ENCODE assay signal across 8 mouse cellular contexts in genomic region chr11:70702781-70703180, GRCm38 (mm10). TPM values are rescaled to one million over a fixed set of nuclear protein-coding genes. Genes with fewer than 3 reads are reported as not detected.
DNase-seq lines count a peak whose midpoint lies in the region; ATAC-seq and TF ChIP-seq lines count a peak whose summit lies in the region.

No protein-coding gene starts in this region.

- peaks cover 6% of the 10 kb centered on the region for H3K4me1 ChIP-seq in heart, adult 2 months (ENCODE audit: control insufficient read depth, insufficient read depth, low read length)
- peaks cover 10% of the 10 kb centered on the region for H3K4me1 ChIP-seq in limb, embryonic 14.5 days (ENCODE audit: control insufficient read depth, insufficient read depth, low read length)
- H3K4me1 ChIP-seq in neural tube, embryonic 14.5 days (ENCODE audit: control insufficient read depth, insufficient read depth, low read length), result peaks cover 10% of the 10 kb centered on the region

- H3K27me3 ChIP-seq in heart, adult 2 months (ENCODE audit: control insufficient read depth, insufficient read depth, low read length), result no peaks in the 10 kb centered on the region
- no peaks in the 10 kb centered on the region for H3K27me3 ChIP-seq in limb, embryonic 14.5 days (ENCODE audit: control insufficient read depth, insufficient read depth, low read length)
- 0 out of 2 replicates have a peak, but pooled peaks cover 2% of the 10 kb centered on the region for H3K27me3 ChIP-seq in neural tube, embryonic 14.5 days (ENCODE audit: control insufficient read depth, insufficient read depth, low read length)

- peaks cover 5% of the 10 kb centered on the region; the same call in 1 of the 2 replicates for H3K36me3 ChIP-seq in heart, adult 2 months (ENCODE audit: control insufficient read depth, insufficient read depth, low read length)
- peaks cover 44% of the 10 kb centered on the region for H3K36me3 ChIP-seq in limb, embryonic 14.5 days (ENCODE audit: control insufficient read depth, insufficient read depth, low read length)
- H3K36me3 ChIP-seq in neural tube, embryonic 14.5 days (ENCODE audit: control insufficient read depth, insufficient read depth, low read length), result peaks cover 28% of the 10 kb centered on the region

- H3K4me2 ChIP-seq in limb, embryonic 14.5 days (replicated peaks; ENCODE audit: low read depth, low read length, severe bottlenecking), result no peak overlapping the region; the same call in 1 of the 2 replicates
- no peak overlapping the region for H3K4me2 ChIP-seq in neural tube, embryonic 14.5 days (ENCODE audit: low read depth, low read length)

- WGBS in heart, adult 2 months, result 11% methylated on average over 6 of the region's 6 CpGs
- 73% methylated on average over 4 of the region's 6 CpGs for WGBS in limb, embryonic 14.5 days
- 89% methylated on average over 6 of the region's 6 CpGs for WGBS in neural tube, embryonic 14.5 days

- peak; percentile 69; the same call in 1 of the 2 replicates for TF ChIP-seq POLR2A in heart, adult 2 months (IDR thresholded peaks at IDR 0.05; ENCODE audit: insufficient read depth, low read depth, low read length)
- TF ChIP-seq POLR2A in limb, embryonic 14.5 days (IDR thresholded peaks at IDR 0.05; ENCODE audit: borderline replicate concordance, extremely low read depth, insufficient read depth, insufficient read length), result no peak

- peaks cover 2% of the 10 kb centered on the region; the same call in 1 of the 2 replicates for H3K79me2 ChIP-seq in heart, adult 2 months (replicated peaks; ENCODE audit: control insufficient read depth, insufficient read depth, low read length)

- peak overlapping the region; percentile 99 for H3K27ac ChIP-seq in left cerebral cortex, adult 2 months
- peak overlapping the region; percentile 100 for H3K27ac ChIP-seq in heart, adult 2 months
- H3K27ac ChIP-seq in limb, embryonic 14.5 days (replicated peaks; ENCODE audit: low read depth, low read length), result no peak overlapping the region
- H3K27ac ChIP-seq in neural tube, embryonic 14.5 days (ENCODE audit: low read depth, low read length), result no peak overlapping the region

- peak; percentile 73; the same call in 1 of the 2 replicates for TF ChIP-seq EP300 in heart, adult 2 months (IDR thresholded peaks at IDR 0.05; ENCODE audit: insufficient read depth, low read depth, low read length)

- H3K4me3 ChIP-seq in left cerebral cortex, adult 2 months, result peak overlapping the region; percentile 79
- peak overlapping the region; percentile 37 for H3K4me3 ChIP-seq in heart, adult 2 months
- no peak overlapping the region for H3K4me3 ChIP-seq in limb, embryonic 14.5 days (replicated peaks; ENCODE audit: low read length)
- no peak overlapping the region for H3K4me3 ChIP-seq in neural tube, embryonic 14.5 days (ENCODE audit: low read depth, low read length)

- intact Hi-C loops in left cerebral cortex, adult 2 months (cut with DNase I), result no loop called here
- intact Hi-C loops in heart, adult 2 months (cut with DNase I), result no loop called here

- no peak for DNase-seq in left cerebral cortex, adult 2 months (ENCODE audit: extremely low spot score in 1 of 2, low spot score in 2 of 2)
- DNase-seq in left cerebral cortex, adult 8-10 months (ENCODE audit: low spot score in 2 of 2), result no peak
- peak; percentile 80 to 84 for DNase-seq in heart, adult 2 months
- DNase-seq in limb, embryonic 14.5 days (ENCODE audit: low spot score), result no peak
- no peak for DNase-seq in urinary bladder, postnatal 25 days (ENCODE audit: low spot score)

- H3K9ac ChIP-seq in heart, adult 2 months (ENCODE audit: low read depth, low read length), result peak overlapping the region; percentile 76
- H3K9ac ChIP-seq in limb, embryonic 14.5 days (ENCODE audit: low read depth, low read length, severe bottlenecking), result 0 out of 2 replicates have a peak overlapping the region, but pooled peaks have one; percentile 7
- H3K9ac ChIP-seq in neural tube, embryonic 14.5 days (replicated peaks; ENCODE audit: low read depth, low read length), result 0 out of 2 replicates have a peak overlapping the region, but pooled peaks have one; percentile 7

- no peak for TF ChIP-seq CTCF in left cerebral cortex, adult 2 months (IDR thresholded peaks at IDR 0.05)
- TF ChIP-seq CTCF in heart, adult 2 months (IDR thresholded peaks at IDR 0.05), result no peak

- ATAC-seq in limb, embryonic 14.5 days (ENCODE audit: low FRiP score, low read depth), result no peak
- ATAC-seq in neural tube, embryonic 14.5 days (ENCODE audit: low read depth), result no peak
- no peak for ATAC-seq in megakaryocyte progenitor cell, adult 5-6 weeks (replicated peaks; ENCODE audit: poor library complexity)
- ATAC-seq in cerebellum, adult (ENCODE audit: insufficient number of reproducible peaks, low FRiP score, low TSS enrichment), result no peak

- H3K9me3 ChIP-seq in limb, embryonic 14.5 days (ENCODE audit: control insufficient read depth, low read length), result no peaks in the 10 kb centered on the region
- H3K9me3 ChIP-seq in neural tube, embryonic 14.5 days (ENCODE audit: control insufficient read depth, low read length), result no peaks in the 10 kb centered on the region

RNA-seq across cellular contexts. Expression of gene Kif1c, which starts 2.4 kb away (rescaled TPM):
- 10 to 100 TPM; 58.1 to 60.7 TPM for total RNA-seq in left cerebral cortex, adult 2 months (2021)
- total RNA-seq in left cerebral cortex, adult 8-10 months (2022), result 10 to 100 TPM; 59.3 to 70.2 (median 65.8) TPM
- 100 to 1,000 TPM; 477 to 524 TPM for total RNA-seq in heart, adult 2 months (2021)
- 153 and 228 TPM in 2 replicates for polyA plus RNA-seq in heart, adult 2 months (2012; rRNA removed)
- polyA plus RNA-seq in limb, embryonic 14.5 days (2012; rRNA removed), result 41.1 and 45.8 TPM in 2 replicates
- polyA plus RNA-seq in limb, embryonic 14.5 days (2014; fragmentation: Nextera tagmentation; extraction: Ambion mirVana), result 14.6 and 16.2 TPM in 2 replicates
- polyA plus RNA-seq in neural tube, embryonic 14.5 days (2014; fragmentation: Nextera tagmentation; extraction: Ambion mirVana), result 3.1 and 3.2 TPM in 2 replicates
- total RNA-seq in megakaryocyte progenitor cell, adult 5-6 weeks (2015), result 1.6 and 2.0 TPM in 2 replicates
- total RNA-seq in megakaryocyte progenitor cell, adult 5-6 weeks (2017), result 4.6 and 5.9 TPM in 2 replicates

RNA-seq across cellular contexts. Expression of gene Inca1, which starts 2.8 kb away (rescaled TPM):
- total RNA-seq in left cerebral cortex, adult 2 months (2021), result 1 to 10 TPM; 1.8 to 3.0 TPM
- 1 to 10 TPM; 1.6 to 2.7 (median 2.3) TPM for total RNA-seq in left cerebral cortex, adult 8-10 months (2022)
- total RNA-seq in heart, adult 2 months (2021), result 1 to 10 TPM; 6.3 to 6.9 TPM
- polyA plus RNA-seq in heart, adult 2 months (2012; rRNA removed), result 4.6 and 5.4 TPM in 2 replicates
- 1.3 TPM in 2 replicates for polyA plus RNA-seq in limb, embryonic 14.5 days (2012; rRNA removed)
- 0.81 and 0.93 TPM in 2 replicates for polyA plus RNA-seq in limb, embryonic 14.5 days (2014; fragmentation: Nextera tagmentation; extraction: Ambion mirVana)
- polyA plus RNA-seq in neural tube, embryonic 14.5 days (2014; fragmentation: Nextera tagmentation; extraction: Ambion mirVana), result 1.4 and 1.5 TPM in 2 replicates
- 0.20 TPM in 1 of 2 replicates, not detected in the other for total RNA-seq in megakaryocyte progenitor cell, adult 5-6 weeks (2015)
- total RNA-seq in megakaryocyte progenitor cell, adult 5-6 weeks (2017), result 0.50 TPM in 1 of 2 replicates, not detected in the other

RNA-seq across cellular contexts. Expression of gene Camta2, which starts 14.9 kb away (rescaled TPM):
- total RNA-seq in left cerebral cortex, adult 2 months (2021), result 100 to 1,000 TPM; 238 to 261 TPM
- total RNA-seq in left cerebral cortex, adult 8-10 months (2022), result 100 to 1,000 TPM; 185 to 201 (median 191) TPM
- 10 to 100 TPM; 37.8 to 37.9 TPM for total RNA-seq in heart, adult 2 months (2021)
- polyA plus RNA-seq in heart, adult 2 months (2012; rRNA removed), result 27.6 and 32.5 TPM in 2 replicates
- polyA plus RNA-seq in limb, embryonic 14.5 days (2012; rRNA removed), result 20.3 and 26.6 TPM in 2 replicates
- 14.4 and 16.6 TPM in 2 replicates for polyA plus RNA-seq in limb, embryonic 14.5 days (2014; fragmentation: Nextera tagmentation; extraction: Ambion mirVana)
- polyA plus RNA-seq in neural tube, embryonic 14.5 days (2014; fragmentation: Nextera tagmentation; extraction: Ambion mirVana), result 24.9 and 29.0 TPM in 2 replicates
- 9.1 and 9.2 TPM in 2 replicates for total RNA-seq in megakaryocyte progenitor cell, adult 5-6 weeks (2015)
- total RNA-seq in megakaryocyte progenitor cell, adult 5-6 weeks (2017), result 2.0 and 5.1 TPM in 2 replicates

RNA-seq across cellular contexts. Expression of gene Spag7, which starts 33.6 kb away (rescaled TPM):
- 10 to 100 TPM; 52.2 to 56.7 TPM for total RNA-seq in left cerebral cortex, adult 2 months (2021)
- 10 to 100 TPM; 52.5 to 69.9 (median 59.3) TPM for total RNA-seq in left cerebral cortex, adult 8-10 months (2022)
- total RNA-seq in heart, adult 2 months (2021), result 10 to 100 TPM; 82.8 to 99.4 TPM
- polyA plus RNA-seq in heart, adult 2 months (2012; rRNA removed), result 72.9 and 87.8 TPM in 2 replicates
- polyA plus RNA-seq in limb, embryonic 14.5 days (2012; rRNA removed), result 63.3 and 93.7 TPM in 2 replicates
- polyA plus RNA-seq in limb, embryonic 14.5 days (2014; fragmentation: Nextera tagmentation; extraction: Ambion mirVana), result 97.0 and 98.1 TPM in 2 replicates
- 136 and 151 TPM in 2 replicates for polyA plus RNA-seq in neural tube, embryonic 14.5 days (2014; fragmentation: Nextera tagmentation; extraction: Ambion mirVana)
- 102 and 109 TPM in 2 replicates for total RNA-seq in megakaryocyte progenitor cell, adult 5-6 weeks (2015)
- 68.6 and 71.8 TPM in 2 replicates for total RNA-seq in megakaryocyte progenitor cell, adult 5-6 weeks (2017)

RNA-seq across cellular contexts. Expression of gene Eno3, which starts 45.8 kb away (rescaled TPM):
- 10 to 100 TPM in 1 of 2 experiments, 1 to 10 TPM in 1; 9.8 to 10.6 TPM for total RNA-seq in left cerebral cortex, adult 2 months (2021)
- total RNA-seq in left cerebral cortex, adult 8-10 months (2022), result 10 to 100 TPM; 10.5 to 14.1 (median 12.5) TPM
- total RNA-seq in heart, adult 2 months (2021), result 1,000 to 10,000 TPM; 1,523 to 1,659 TPM
- polyA plus RNA-seq in heart, adult 2 months (2012; rRNA removed), result 1,222 and 1,919 TPM in 2 replicates
- polyA plus RNA-seq in limb, embryonic 14.5 days (2012; rRNA removed), result 75.3 and 84.6 TPM in 2 replicates
- polyA plus RNA-seq in limb, embryonic 14.5 days (2014; fragmentation: Nextera tagmentation; extraction: Ambion mirVana), result 60.3 and 89.9 TPM in 2 replicates
- 8.3 and 10.1 TPM in 2 replicates for polyA plus RNA-seq in neural tube, embryonic 14.5 days (2014; fragmentation: Nextera tagmentation; extraction: Ambion mirVana)
- 4.1 and 6.2 TPM in 2 replicates for total RNA-seq in megakaryocyte progenitor cell, adult 5-6 weeks (2015)
- 7.2 and 9.5 TPM in 2 replicates for total RNA-seq in megakaryocyte progenitor cell, adult 5-6 weeks (2017)

Comparison
In these comparisons a context has a peak if more than half of its experiments do, and no peak if none do; other contexts are left out.
1. DNase-seq: peak in heart, adult 2 months (2 of 2); none in left cerebral cortex, adult 2 months (0 of 2), left cerebral cortex, adult 8-10 months (0 of 2), limb, embryonic 14.5 days (single experiment) and urinary bladder, postnatal 25 days (single experiment).
2. H3K27ac ChIP-seq: peak in left cerebral cortex, adult 2 months (single experiment) and heart, adult 2 months (single experiment); none in limb, embryonic 14.5 days (single experiment) and neural tube, embryonic 14.5 days (single experiment).
3. H3K4me3 ChIP-seq: peak in left cerebral cortex, adult 2 months (single experiment) and heart, adult 2 months (single experiment); none in limb, embryonic 14.5 days (single experiment) and neural tube, embryonic 14.5 days (single experiment).
4. H3K9ac ChIP-seq: peak in every context shown above with its lines; median percentile 76 in heart, adult 2 months; 7 in limb, embryonic 14.5 days; 7 in neural tube, embryonic 14.5 days.
5. RNA of gene Kif1c, which starts 2.4 kb away (total RNA-seq): 477 to 524 TPM in heart, adult 2 months, 59.3 to 70.2 TPM in left cerebral cortex, adult 8-10 months and 58.1 to 60.7 TPM in left cerebral cortex, adult 2 months; 1.6 to 5.9 TPM in megakaryocyte progenitor cell, adult 5-6 weeks; every median in the first group is over 4 times any median in the second.
6. RNA of gene Camta2, which starts 14.9 kb away (total RNA-seq): 238 to 261 TPM in left cerebral cortex, adult 2 months and 185 to 201 TPM in left cerebral cortex, adult 8-10 months; 37.8 to 37.9 TPM in heart, adult 2 months and 2.0 to 9.2 TPM in megakaryocyte progenitor cell, adult 5-6 weeks; every median in the first group is over 4 times any median in the second.